Mouse (Mus musculus) adrenal gland, postnatal 4 days (tissue): ENCODE data around the gene Akap13. TPM values are rescaled to one million over a fixed set of nuclear protein-coding genes. Genes with fewer than 3 reads are reported as not detected.

Source experiments
- DNase-seq, 2 experiments: peaks; one replicate each; pipeline ENCODE4 v3.0.0; 2021 to 2022; ENCODE audit warnings: low spot score in 2 of 2, mixed read lengths in 2 of 2
- total RNA-seq, 2 experiments: library from RNA; stranded (reverse); gene quantifications; 2 replicates each; pipeline ENCODE4 v1.2.3; 2021

Akap13 gene
- total RNA-seq, 2 experiments from 2014 or later: 63.3 to 63.5 TPM

DNA sequence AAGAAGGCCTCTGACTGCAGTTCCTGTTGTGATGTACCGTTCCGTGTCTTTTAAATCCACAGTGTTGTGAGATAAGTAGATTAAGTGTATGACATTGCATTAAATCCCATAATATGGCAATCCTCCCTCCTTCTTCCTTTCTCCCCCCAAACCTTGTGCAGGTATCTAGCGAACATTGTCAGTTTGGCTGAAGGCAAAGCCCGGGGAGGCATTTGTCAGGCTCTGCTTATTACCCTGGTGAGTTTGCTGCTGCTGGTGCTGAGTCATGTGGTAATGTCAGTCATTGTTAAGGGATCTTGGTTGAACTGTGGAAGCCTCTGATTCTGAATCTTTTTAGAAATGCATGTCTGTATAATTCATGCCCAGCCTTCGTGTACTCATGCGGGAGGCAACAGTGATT, 60.1 kb downstream of the Akap13 start:
- no peak for DNase-seq

DNA sequence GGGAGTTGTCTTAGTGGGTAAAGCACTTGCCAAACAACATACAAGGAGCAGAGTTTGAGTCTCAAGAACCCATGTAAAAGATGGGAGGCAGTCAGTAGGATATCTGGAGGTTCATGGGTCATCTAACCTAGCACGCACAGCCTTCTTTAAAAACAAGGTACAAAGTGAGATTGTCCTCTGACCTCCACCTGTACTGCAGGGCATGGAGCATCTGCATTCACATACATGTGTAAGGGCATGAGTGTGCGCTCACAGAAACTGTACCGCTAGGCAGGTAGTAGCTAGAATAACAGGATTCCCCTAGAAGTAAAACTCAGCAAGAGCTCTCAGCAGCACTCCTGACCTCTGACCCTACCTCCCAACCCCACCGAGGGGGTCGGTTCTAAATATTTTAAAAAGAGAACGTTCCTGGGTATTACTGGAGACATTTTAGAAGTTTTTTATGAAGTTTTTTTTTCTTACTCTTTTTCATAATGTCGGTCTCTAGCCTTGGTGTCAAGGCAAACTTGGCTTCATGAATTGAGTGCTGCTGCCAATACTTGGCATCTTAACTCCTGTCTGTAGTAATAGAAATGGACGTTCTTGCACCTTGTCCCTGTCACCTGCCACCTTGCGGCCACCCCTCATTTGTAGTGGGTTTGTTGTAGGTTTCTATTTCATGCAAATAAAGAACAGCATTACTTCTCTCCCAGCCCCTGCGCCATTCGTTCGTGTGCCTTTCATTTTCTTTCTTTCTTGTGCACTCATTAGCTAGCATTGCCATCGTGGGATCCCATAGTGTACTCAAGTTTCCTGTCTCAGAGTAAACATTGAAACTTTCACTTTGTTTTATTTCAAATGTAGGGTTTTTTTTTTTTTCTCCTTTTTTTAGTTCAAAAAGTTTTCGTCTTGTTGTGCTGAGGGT, 61.6 kb downstream of the Akap13 start:
- no peak for DNase-seq

DNA sequence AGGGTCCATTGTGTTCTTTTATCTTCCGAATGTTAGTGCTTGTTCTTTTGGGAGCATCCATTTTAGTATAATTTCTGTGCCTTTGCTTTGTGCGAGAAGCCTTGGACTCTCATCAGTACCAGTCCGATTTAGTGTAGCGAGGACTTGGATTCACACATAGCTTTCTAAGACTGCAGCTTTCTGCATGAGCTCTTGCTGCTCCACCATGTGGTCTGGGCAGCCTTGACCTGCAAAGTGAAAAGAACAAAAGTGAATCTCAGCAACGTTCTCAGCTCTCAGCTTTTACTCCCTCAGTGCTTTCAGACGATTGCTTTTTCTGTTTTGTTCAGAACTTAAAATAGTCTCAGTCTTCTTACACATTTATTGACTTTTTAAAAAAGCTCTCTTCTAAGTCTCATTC, 65.2 kb downstream of the Akap13 start:
- no peak for DNase-seq

DNA sequence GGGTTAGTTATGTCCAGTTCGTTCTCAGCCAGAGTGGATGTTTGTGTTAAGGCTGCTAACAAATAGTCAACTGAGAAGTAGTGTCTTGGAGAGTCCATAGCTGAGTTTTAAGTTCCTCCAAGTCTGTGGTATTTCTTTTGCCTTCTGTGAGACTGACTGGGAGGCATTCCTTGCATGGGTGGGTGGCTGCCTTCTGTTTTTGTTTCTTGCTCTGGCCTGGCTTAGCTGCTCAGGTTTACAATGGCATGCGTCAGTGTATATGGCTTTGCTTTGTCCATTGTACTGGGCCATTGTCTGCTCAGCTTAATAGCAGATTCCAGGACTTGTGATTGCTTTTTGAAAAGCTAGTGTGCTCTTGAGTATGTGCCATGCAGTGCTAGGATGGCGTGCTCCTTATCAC, 65.9 kb downstream of the Akap13 start:
- DNase-seq: no peak

- no peak for DNase-seq
These were observed 66.9 kb downstream of the Akap13 start for GRCm38 (mm10) chr7:75522226-75522625.

DNA sequence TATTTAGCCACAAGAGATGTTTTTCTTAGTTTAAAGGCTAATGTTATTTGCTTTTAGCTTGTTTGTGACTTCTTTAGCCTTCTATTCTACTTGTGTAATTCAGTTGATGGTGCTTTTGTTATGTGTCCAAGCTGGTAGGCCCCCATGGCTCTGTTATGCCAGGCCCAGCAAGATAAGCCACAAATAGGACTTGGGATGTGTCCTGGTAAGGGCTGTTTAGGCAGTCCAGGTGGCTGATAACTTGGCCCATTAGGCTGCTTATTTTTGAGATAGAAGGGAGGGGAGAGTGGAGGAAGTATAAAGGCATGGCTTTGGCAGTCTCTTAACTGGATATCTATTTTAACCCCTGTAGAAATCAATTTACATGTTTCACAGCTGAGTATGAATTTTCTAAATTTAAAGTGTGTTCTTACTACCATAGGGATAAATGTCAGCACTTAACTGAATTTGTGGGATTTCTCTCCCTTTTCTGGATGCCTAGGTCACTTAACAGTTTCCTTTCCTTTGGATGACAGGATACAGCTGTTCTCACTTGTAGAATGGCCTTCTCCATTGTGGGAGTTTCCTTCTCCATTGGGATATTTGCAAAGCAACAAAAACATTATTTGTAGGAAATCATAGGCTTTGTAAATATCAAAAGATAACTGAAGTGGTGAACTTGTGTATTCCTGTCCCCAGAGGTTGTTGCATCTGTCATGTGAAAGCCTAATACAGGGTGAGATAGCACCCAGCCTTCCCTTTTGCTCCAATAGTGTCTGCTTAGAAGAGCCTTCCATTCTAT, 69.6 kb downstream of the Akap13 start:
- DNase-seq: no peak

DNA sequence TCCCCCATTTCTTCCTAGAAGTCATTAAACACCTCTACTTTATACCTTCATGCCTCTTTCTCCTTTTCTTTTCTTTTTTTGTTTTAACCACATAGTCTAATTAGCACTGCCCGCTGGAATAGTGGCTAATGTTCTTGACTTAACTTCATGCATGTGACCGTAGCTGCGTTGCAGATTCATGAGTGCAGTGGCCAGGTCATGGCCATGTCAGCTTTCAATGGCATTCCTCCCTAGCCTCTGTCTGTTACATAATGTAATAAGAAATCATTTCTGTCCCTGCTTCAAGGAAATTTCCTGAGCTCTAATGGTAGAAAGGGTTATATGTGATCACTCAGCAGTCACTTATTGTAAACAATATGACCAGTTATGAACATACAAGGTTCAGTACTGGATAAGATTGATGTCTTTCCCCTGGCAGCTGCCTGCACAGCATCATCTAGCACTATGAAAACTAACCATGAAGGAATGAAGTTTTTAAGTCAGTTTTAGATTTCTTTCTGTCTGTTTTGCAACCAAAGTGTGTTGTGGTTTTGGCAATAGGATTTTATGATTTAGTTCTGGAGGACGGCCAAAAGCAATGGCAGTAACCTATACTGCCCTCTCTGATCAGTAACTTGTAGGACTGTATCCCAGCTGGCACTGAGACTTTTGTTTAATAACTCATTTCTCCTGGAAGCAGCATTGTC, 70.5 kb downstream of the Akap13 start:
- no peak for DNase-seq

GRCm38 (mm10) chr7:75528751-75529150, 73.4 kb downstream of the Akap13 start:
- no peak for DNase-seq

DNA sequence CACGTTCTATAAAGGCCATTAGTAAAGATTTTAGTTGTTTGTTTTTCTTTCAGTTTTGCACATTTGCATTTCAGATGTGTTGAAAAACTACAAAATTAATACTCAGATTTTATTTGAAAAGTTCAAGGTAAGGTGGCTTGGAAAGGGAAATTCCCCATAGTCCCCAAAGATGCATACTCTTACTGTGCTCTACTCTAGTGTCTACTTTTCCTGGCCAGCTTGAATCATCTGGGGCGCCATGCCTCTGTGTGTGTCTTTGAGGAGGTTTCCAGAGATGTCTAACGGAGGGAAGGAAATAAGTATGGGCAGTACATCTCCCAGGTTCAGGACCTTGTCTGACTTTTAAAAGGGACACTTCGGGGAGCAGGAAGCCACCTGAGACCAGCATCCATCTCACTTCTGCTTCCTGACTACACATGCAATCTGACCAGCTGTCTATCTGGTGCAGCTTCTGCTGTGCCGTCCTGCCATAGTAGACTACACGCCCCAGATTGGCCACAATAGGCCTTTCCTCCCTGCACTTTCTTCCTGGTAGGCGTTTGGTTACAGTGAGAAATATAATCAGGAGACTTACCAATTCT, 74.6 kb downstream of the Akap13 start:
- no peak for DNase-seq

- DNase-seq: no peak
These were observed 75.3 kb downstream of the Akap13 start for GRCm38 (mm10) chr7:75530642-75531041.

GRCm38 (mm10) chr7:75533079-75533478, 77.7 kb downstream of the Akap13 start:
- DNase-seq: no peak

DNA sequence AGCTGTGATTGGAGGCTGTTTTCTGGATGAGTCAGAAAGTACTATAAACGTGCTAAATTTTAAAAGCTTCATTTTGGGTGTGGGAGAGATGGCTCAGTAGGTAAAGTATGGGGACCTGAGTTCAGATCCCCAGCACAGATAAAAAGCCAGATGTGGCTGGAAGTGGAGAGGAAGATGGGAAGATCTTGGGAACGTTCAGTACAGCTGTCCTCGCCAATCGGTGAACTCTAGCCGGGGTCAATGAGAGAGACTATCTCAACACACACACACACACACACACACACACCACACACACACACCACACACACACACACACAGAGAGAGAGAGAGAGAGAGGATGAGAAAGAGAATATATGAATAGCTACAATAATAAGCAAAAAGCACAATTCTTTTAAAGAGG, 81.0 kb downstream of the Akap13 start:
- no peak for DNase-seq

DNA sequence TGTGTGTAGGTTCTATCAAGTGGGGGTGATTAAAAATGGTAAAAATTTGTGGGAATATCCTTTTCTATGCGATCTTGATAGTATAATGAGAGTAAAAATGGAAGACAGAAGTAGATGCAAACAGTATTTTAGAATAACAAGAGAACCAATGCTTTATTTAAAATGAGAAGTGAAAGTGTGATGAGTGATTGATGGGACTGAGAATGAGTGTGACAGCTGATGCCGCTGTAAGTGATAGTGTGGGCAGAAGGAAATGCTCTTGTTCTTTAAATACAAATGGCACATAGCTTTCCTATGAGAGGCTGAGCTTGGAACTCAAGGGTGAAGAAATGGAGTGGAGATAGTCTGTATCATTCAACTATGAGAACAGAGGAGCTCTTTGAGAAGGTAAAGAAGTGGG, 82.2 kb downstream of the Akap13 start:
- DNase-seq: no peak

DNA sequence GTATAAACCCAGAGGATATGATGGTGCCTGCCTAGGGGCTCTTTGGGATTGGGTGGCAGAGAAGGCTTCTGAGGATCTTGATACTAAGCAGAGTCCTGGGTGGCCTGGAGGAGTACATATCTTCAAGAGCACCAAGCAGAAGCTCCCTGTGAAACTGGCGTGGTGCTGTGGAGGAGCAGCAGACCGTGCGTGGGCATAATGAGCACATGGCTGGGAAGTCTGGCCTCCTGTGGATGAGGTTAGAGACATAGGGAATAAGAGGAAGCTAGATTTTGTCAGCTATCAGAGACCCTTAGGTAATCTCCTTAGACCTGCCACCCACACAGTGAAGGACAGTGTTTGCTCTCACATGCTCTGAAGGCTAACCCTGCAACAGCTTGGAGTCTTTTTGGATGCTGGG, 83.2 kb downstream of the Akap13 start:
- DNase-seq: no peak

DNA sequence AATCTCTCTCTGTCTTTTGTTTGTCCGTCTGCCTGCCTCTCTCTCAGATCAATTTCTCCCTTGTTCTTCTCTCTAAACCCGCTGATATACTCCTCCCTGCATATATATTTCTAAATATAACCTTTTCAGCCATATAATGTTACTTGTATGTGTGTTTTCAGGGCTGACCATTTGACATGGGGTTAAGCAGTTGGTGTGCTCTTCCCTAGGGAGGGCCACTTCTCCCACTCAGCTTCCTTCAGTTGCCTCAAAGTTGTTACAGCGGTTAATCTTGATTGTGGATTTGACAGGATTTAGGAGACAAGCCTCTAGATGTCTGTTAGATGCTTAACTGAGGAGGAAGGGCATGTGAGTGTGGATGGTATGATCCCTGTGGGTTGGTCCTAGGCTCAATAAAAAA, 83.8 kb downstream of the Akap13 start:
- DNase-seq: no peak

DNA sequence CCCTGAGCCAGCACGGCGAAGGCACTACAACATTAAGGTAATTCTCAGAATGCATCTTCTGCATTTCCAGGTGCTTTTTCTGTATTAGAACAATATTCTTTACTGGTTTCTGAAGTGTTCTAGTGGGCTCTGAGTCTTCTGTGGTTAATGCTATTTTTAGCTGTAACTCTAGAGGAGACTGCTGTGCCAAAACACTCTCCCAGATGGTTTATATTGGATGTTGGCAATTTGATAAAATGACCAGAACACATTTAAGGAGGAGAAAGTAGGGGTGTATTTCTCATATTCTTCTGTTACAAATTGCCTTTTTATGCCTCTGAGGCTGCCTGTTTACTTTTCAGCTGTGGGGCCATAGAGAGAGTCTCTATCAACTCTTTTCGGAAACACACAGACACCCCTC, 94.5 kb downstream of the Akap13 start:
- no peak for DNase-seq

DNA sequence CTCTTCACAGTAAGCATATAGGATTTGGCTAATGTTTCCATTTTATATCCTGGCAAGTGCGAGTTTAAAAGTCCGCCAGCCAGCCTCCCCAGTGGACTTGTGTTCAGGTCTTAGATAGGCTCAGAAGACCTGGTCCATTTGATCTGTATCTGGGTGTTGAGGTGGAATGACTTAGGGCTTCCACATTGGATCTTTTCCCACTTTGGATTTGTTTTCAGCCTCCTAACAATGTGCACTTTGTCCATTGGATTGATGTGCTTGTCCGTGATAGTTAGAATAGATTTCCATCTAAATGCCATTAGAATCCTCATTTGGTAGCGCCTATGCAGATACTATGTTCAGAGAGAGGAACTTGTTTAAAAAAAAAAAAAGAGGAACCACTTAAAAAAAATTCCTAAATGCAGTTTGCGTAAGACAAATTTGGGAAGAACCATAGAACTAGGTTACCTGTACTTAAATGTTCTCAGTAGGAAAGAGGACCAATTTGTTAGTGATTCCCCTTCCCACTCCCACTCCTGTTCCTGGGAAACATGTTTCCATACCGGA, 95.5 kb downstream of the Akap13 start:
- no peak for DNase-seq

DNA sequence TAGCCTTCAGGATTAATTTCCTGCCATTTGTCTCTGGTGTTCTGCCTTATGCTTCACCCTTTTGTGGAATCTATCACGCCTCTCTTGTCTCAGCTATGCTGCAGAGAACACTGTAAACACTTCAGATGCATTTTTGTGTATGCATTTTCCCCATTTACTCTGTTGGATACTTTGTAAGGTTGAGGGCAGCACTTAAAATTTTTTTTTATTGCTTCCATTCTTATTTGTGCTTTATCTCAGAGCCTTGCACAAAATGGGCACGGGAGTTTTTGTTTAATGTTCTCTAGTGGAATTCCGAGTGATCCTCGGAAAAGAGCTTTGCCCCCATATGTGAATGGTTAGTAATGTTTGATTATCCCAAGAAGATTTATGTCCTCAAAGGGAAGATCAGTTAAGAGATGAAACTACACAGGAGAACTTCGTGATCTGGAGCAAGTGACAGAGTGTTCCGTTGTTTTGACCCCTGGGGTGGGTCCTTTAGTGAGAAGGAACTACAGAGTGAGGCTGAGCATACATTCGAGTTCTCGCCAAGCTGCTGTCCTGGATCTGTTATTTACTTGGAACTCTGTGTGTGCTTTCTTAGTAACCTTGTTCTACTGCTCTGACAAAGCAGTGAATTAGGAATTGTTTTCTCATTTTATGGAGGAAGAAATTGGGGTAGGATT, 97.8 kb downstream of the Akap13 start:
- DNase-seq: no peak

GRCm38 (mm10) chr7:75553667-75554045, 98.3 kb downstream of the Akap13 start:
- no peak for DNase-seq

- DNase-seq: no peak
These were observed 98.7 kb downstream of the Akap13 start for GRCm38 (mm10) chr7:75554065-75554464.

DNA sequence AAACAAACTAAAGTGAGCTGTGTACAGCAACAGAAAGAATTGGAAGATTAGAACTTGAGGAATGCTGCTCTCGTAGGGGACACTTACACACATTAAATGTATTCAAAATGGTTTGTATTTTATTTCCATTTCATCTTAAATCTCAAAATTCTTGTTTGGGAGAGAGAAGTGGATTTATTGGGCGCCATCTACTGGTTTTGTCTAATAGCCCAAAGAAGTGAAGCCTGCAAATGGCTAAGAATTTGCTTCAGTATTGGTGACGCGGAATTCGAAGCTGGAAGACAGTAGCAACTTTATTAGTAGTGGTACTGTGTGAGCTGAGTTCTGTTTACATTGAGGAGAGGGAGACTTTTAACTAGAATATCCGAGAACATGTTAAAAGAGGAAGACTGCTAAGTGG, 100.6 kb downstream of the Akap13 start:
- no peak for DNase-seq
